Mouse (Mus musculus): Measurements from ENCODE around the gene Scnn1a. TPM values are rescaled to one million over a fixed set of nuclear protein-coding genes. Genes with fewer than 3 reads are reported as not detected.

Scnn1a gene
- polyA plus RNA-seq, 1 experiment: 0.88 TPM

GRCm38 (mm10) chr6:125385066-125385974 lies 64.9 kb downstream of the Scnn1a start:
- no peak overlapping the region for H3K4me3 ChIP-seq (ENCODE audit: insufficient read depth, low read length)
- H3K4me1 ChIP-seq (ENCODE audit: control insufficient read depth, insufficient read depth, low read length): peaks cover 10% of the 10 kb centered on the region
- no peak overlapping the region for H3K27ac ChIP-seq (ENCODE audit: insufficient read depth, low read depth, low read length)
- TF ChIP-seq CTCF (IDR thresholded peaks at IDR 0.05; ENCODE audit: low read depth, low read length): 0 out of 2 replicates have a peak, but pooled peaks have one; percentile 33
- no peak for TF ChIP-seq POLR2A (IDR thresholded peaks at IDR 0.05; ENCODE audit: borderline replicate concordance, low read depth, low read length)

- H3K27ac ChIP-seq (ENCODE audit: insufficient read depth, low read depth, low read length): no peak overlapping the region
- H3K4me3 ChIP-seq (ENCODE audit: insufficient read depth, low read length): no peak overlapping the region
- peaks cover 10% of the 10 kb centered on the region for H3K4me1 ChIP-seq (ENCODE audit: control insufficient read depth, insufficient read depth, low read length)
- TF ChIP-seq POLR2A (IDR thresholded peaks at IDR 0.05; ENCODE audit: borderline replicate concordance, low read depth, low read length): no peak
- no peak for TF ChIP-seq CTCF (IDR thresholded peaks at IDR 0.05; ENCODE audit: low read depth, low read length)
Measured at GRCm38 (mm10) chr6:125386080-125386479, 65.6 kb downstream of the Scnn1a start.

- Histone ChIP-seq H3K27ac (ENCODE audit: insufficient read depth, low read depth, low read length) (no peak overlapping the region), H3K4me1 (ENCODE audit: control insufficient read depth, insufficient read depth, low read length) (peaks cover 10% of the 10 kb centered on the region), H3K4me3 (ENCODE audit: insufficient read depth, low read length) (no peak overlapping the region)
- TF ChIP-seq CTCF (IDR thresholded peaks at IDR 0.05; ENCODE audit: low read depth, low read length): no peak
- TF ChIP-seq POLR2A (IDR thresholded peaks at IDR 0.05; ENCODE audit: borderline replicate concordance, low read depth, low read length): no peak
Measured at GRCm38 (mm10) chr6:125389853-125390252, 69.4 kb downstream of the Scnn1a start.

Other genes starting within 250 kb of the Scnn1a start
- 122 and 144 TPM in 2 replicates for gene Chd4, start 224.7 kb upstream of the Scnn1a start, polyA plus RNA-seq (2012; ENCODE audit: insufficient read depth, insufficient read length, missing spikeins)
- 10.7 and 11.4 TPM in 2 replicates for gene Nop2, start 188.8 kb upstream of the Scnn1a start, polyA plus RNA-seq (2012; ENCODE audit: insufficient read depth, insufficient read length, missing spikeins)
- 51.8 and 57.0 TPM in 2 replicates for gene Iffo1, start 175.4 kb upstream of the Scnn1a start, polyA plus RNA-seq (2012; ENCODE audit: insufficient read depth, insufficient read length, missing spikeins)
- 229 and 264 TPM in 2 replicates for gene Gapdh, start 154.2 kb upstream of the Scnn1a start, polyA plus RNA-seq (2012; ENCODE audit: insufficient read depth, insufficient read length, missing spikeins)
- 83.1 and 85.5 TPM in 2 replicates for gene Ncapd2, start 129.0 kb upstream of the Scnn1a start, polyA plus RNA-seq (2012; ENCODE audit: insufficient read depth, insufficient read length, missing spikeins)
- 68.6 and 82.0 TPM in 2 replicates for gene Mrpl51, start 128.9 kb upstream of the Scnn1a start, polyA plus RNA-seq (2012; ENCODE audit: insufficient read depth, insufficient read length, missing spikeins)
- 15.0 and 15.1 TPM in 2 replicates for gene Vamp1, start 105.1 kb upstream of the Scnn1a start, polyA plus RNA-seq (2012; ENCODE audit: insufficient read depth, insufficient read length, missing spikeins)
- gene Tapbpl, start 88.8 kb upstream of the Scnn1a start, polyA plus RNA-seq (2012; ENCODE audit: insufficient read depth, insufficient read length, missing spikeins): 14.5 and 16.2 TPM in 2 replicates
- not detected in 2 replicates for gene Cd27, start 83.6 kb upstream of the Scnn1a start, polyA plus RNA-seq (2012; ENCODE audit: insufficient read depth, insufficient read length, missing spikeins)
- gene Tuba3a, start 34.6 kb upstream of the Scnn1a start, polyA plus RNA-seq (2012; ENCODE audit: insufficient read depth, insufficient read length, missing spikeins): not detected in 2 replicates
- 55.6 and 60.0 TPM in 2 replicates for gene Ltbr, start 6.8 kb upstream of the Scnn1a start, polyA plus RNA-seq (2012; ENCODE audit: insufficient read depth, insufficient read length, missing spikeins)
- 145 and 152 TPM in 2 replicates for gene Tnfrsf1a, start 28.7 kb downstream of the Scnn1a start, polyA plus RNA-seq (2012; ENCODE audit: insufficient read depth, insufficient read length, missing spikeins)
- gene Plekhg6, start 60.1 kb downstream of the Scnn1a start, polyA plus RNA-seq (2012; ENCODE audit: insufficient read depth, insufficient read length, missing spikeins): not detected in 2 replicates
- gene Cd9, start 174.1 kb downstream of the Scnn1a start, polyA plus RNA-seq (2012; ENCODE audit: insufficient read depth, insufficient read length, missing spikeins): 321 and 343 TPM in 2 replicates
- 9.0 and 11.0 TPM in 2 replicates for gene Vwf, start 226.1 kb downstream of the Scnn1a start, polyA plus RNA-seq (2012; ENCODE audit: insufficient read depth, insufficient read length, missing spikeins)